Mouse (Mus musculus) frontal cortex, adult 2 months (tissue): ENCODE results near the gene Vrk2. TPM values are rescaled to one million over a fixed set of nuclear protein-coding genes. Genes with fewer than 3 reads are reported as not detected.

Experiments used
- DNase-seq, 2 experiments: peaks; one replicate each; pipeline ENCODE4 v3.0.0; 2022; ENCODE audit warnings: low spot score in 1 of 2; ENCODE audit errors: extremely low spot score in 1 of 2
- polyA plus RNA-seq: library from polyadenylated mRNA; depleted of rRNA; stranded (reverse); fragments of >200 nt; gene quantifications from 2 replicates; pipeline ENCODE4 v1.2.3, GENCODE M21; 2012; rRNA removed

Gene Vrk2
- polyA plus RNA-seq, 1 experiment: 2.1 TPM

GRCm38 (mm10) chr11:26437818-26438217 is 156.0 kb downstream of the Vrk2 start:
- peak; percentile 5 to 32 for DNase-seq

- no peak for DNase-seq
Measured at GRCm38 (mm10) chr11:26434229-26434628, 159.6 kb downstream of the Vrk2 start.

GRCm38 (mm10) chr11:26421472-26421871 is 172.3 kb downstream of the Vrk2 start:
- DNase-seq: no peak

Other genes starting within 250 kb of the Vrk2 start
- 7.6 and 10.7 TPM in 2 replicates for gene Fancl, start 207.9 kb downstream of the Vrk2 start, polyA plus RNA-seq
- not detected in 2 replicates for gene Gm6899, start 758 bp downstream of the Vrk2 start, polyA plus RNA-seq